Mouse (Mus musculus): Measurements from ENCODE around the gene Tmem97. TPM values are rescaled to one million over a fixed set of nuclear protein-coding genes. Genes with fewer than 3 reads are reported as not detected.

Gene Tmem97
- polyA plus RNA-seq, 1 experiment: 20.8 TPM

- no peaks in the 10 kb centered on the region for H3K4me1 ChIP-seq (ENCODE audit: control insufficient read depth, insufficient read depth, low read length)
- H3K4me3 ChIP-seq (ENCODE audit: insufficient read depth, low read length): no peak overlapping the region
- no peak overlapping the region for H3K27ac ChIP-seq (ENCODE audit: insufficient read depth, low read length)
- TF ChIP-seq POLR2A (IDR thresholded peaks at IDR 0.05; ENCODE audit: extremely low read depth, insufficient read depth, low read length) (no peak), CTCF (IDR thresholded peaks at IDR 0.05; ENCODE audit: extremely low read depth, insufficient read depth, low read length) (0 out of 2 replicates have a peak, but pooled peaks have one; percentile 16)
Observed at GRCm38 (mm10) chr11:78522481-78522997, 28.0 kb downstream of the Tmem97 start.

GRCm38 (mm10) chr11:78521880-78522279 is 28.7 kb downstream of the Tmem97 start:
- H3K4me3 ChIP-seq (ENCODE audit: insufficient read depth, low read length): no peak overlapping the region
- no peaks in the 10 kb centered on the region for H3K4me1 ChIP-seq (ENCODE audit: control insufficient read depth, insufficient read depth, low read length)
- no peak overlapping the region for H3K27ac ChIP-seq (ENCODE audit: insufficient read depth, low read length)
- no peak for TF ChIP-seq POLR2A (IDR thresholded peaks at IDR 0.05; ENCODE audit: extremely low read depth, insufficient read depth, low read length)

GRCm38 (mm10) chr11:78518931-78519330 is 31.6 kb downstream of the Tmem97 start:
- no peak overlapping the region for H3K4me3 ChIP-seq (ENCODE audit: insufficient read depth, low read length)
- no peak overlapping the region for H3K27ac ChIP-seq (ENCODE audit: insufficient read depth, low read length)
- no peaks in the 10 kb centered on the region for H3K4me1 ChIP-seq (ENCODE audit: control insufficient read depth, insufficient read depth, low read length)
- TF ChIP-seq CTCF (IDR thresholded peaks at IDR 0.05; ENCODE audit: extremely low read depth, insufficient read depth, low read length) (no peak), POLR2A (IDR thresholded peaks at IDR 0.05; ENCODE audit: extremely low read depth, insufficient read depth, low read length) (no peak)

- no peak overlapping the region for H3K4me3 ChIP-seq (ENCODE audit: insufficient read depth, low read length)
- TF ChIP-seq POLR2A (IDR thresholded peaks at IDR 0.05; ENCODE audit: extremely low read depth, insufficient read depth, low read length): no peak
- TF ChIP-seq CTCF (IDR thresholded peaks at IDR 0.05; ENCODE audit: extremely low read depth, insufficient read depth, low read length): no peak
- H3K4me1 ChIP-seq (ENCODE audit: control insufficient read depth, insufficient read depth, low read length): peaks cover 5% of the 10 kb centered on the region; the same call in 1 of the 2 replicates
- H3K27ac ChIP-seq (ENCODE audit: insufficient read depth, low read length): no peak overlapping the region
Observed at GRCm38 (mm10) chr11:78515549-78516325, 34.8 kb downstream of the Tmem97 start.

- no peak for TF ChIP-seq POLR2A (IDR thresholded peaks at IDR 0.05; ENCODE audit: extremely low read depth, insufficient read depth, low read length)
- TF ChIP-seq CTCF (IDR thresholded peaks at IDR 0.05; ENCODE audit: extremely low read depth, insufficient read depth, low read length): no peak
- H3K27ac ChIP-seq (ENCODE audit: insufficient read depth, low read length): no peak overlapping the region
- peak overlapping the region; percentile 52; the same call in 1 of the 2 replicates for H3K4me3 ChIP-seq (ENCODE audit: insufficient read depth, low read length)
- H3K4me1 ChIP-seq (ENCODE audit: control insufficient read depth, insufficient read depth, low read length): peaks cover 5% of the 10 kb centered on the region; the same call in 1 of the 2 replicates
Observed at GRCm38 (mm10) chr11:78513106-78513790, 37.3 kb downstream of the Tmem97 start.

GRCm38 (mm10) chr11:78512025-78512957 is 38.3 kb downstream of the Tmem97 start, which contains the start of the genes Tmem199 and Poldip2:
Gene Tmem199, minus strand, starts transcription at chr11:78512172.
Gene Poldip2, plus strand, starts transcription at chr11:78512193.
- Histone ChIP-seq H3K27ac (ENCODE audit: insufficient read depth, low read length) (peak within 1 kb of the TSS; percentile 92), H3K4me1 (ENCODE audit: control insufficient read depth, insufficient read depth, low read length) (peaks cover 5% of the 10 kb centered on the region; the same call in 1 of the 2 replicates), H3K4me3 (ENCODE audit: insufficient read depth, low read length) (peak within 1 kb of the TSS; percentile 52)
- TF ChIP-seq POLR2A (IDR thresholded peaks at IDR 0.05; ENCODE audit: extremely low read depth, insufficient read depth, low read length) (peak; percentile 83), CTCF (IDR thresholded peaks at IDR 0.05; ENCODE audit: extremely low read depth, insufficient read depth, low read length) (no peak)

- no peak for TF ChIP-seq POLR2A (IDR thresholded peaks at IDR 0.05; ENCODE audit: extremely low read depth, insufficient read depth, low read length)
- peak; percentile 36; the same call in 1 of the 2 replicates for TF ChIP-seq CTCF (IDR thresholded peaks at IDR 0.05; ENCODE audit: extremely low read depth, insufficient read depth, low read length)
- Histone ChIP-seq H3K27ac (ENCODE audit: insufficient read depth, low read length) (no peak overlapping the region), H3K4me3 (ENCODE audit: insufficient read depth, low read length) (no peak overlapping the region), H3K4me1 (ENCODE audit: control insufficient read depth, insufficient read depth, low read length) (peaks cover 5% of the 10 kb centered on the region; the same call in 1 of the 2 replicates)
Observed at GRCm38 (mm10) chr11:78509148-78509547, 41.4 kb downstream of the Tmem97 start.

GRCm38 (mm10) chr11:78505430-78505829 is 45.1 kb downstream of the Tmem97 start:
- Histone ChIP-seq H3K27ac (ENCODE audit: insufficient read depth, low read length) (no peak overlapping the region), H3K4me3 (ENCODE audit: insufficient read depth, low read length) (no peak overlapping the region), H3K4me1 (ENCODE audit: control insufficient read depth, insufficient read depth, low read length) (no peaks in the 10 kb centered on the region)
- TF ChIP-seq CTCF (IDR thresholded peaks at IDR 0.05; ENCODE audit: extremely low read depth, insufficient read depth, low read length) (no peak), POLR2A (IDR thresholded peaks at IDR 0.05; ENCODE audit: extremely low read depth, insufficient read depth, low read length) (no peak)

Measured in cortical plate, adult 2 months (tissue).